Mouse (Mus musculus): ENCODE results near the gene Gpc4. TPM values are rescaled to one million over a fixed set of nuclear protein-coding genes. Genes with fewer than 3 reads are reported as not detected.

The Gpc4 gene
- total and polyA plus RNA-seq, 3 experiments = 5.1 to 9.4 TPM; not detected in 1

Other genes with a start within 250 kb of the Gpc4 start
- gene 1700080O16Rik, start 192.5 kb downstream of the Gpc4 start, total RNA-seq (2012; rRNA removed) = not detected in 2 replicates
- not detected for gene 1700080O16Rik, start 192.5 kb downstream of the Gpc4 start, polyA plus RNA-seq (2012; ENCODE audit: insufficient read depth in 1 of 2, insufficient read length in 2 of 2, low read depth in 1 of 2, low replicate concordance in 2 of 2, missing spikeins in 1 of 2)

All from MEL (cell line).